Mouse (Mus musculus): ENCODE measurements around the gene Focad. TPM values are rescaled to one million over a fixed set of nuclear protein-coding genes. Genes with fewer than 3 reads are reported as not detected.

Focad gene
- total RNA-seq, 2 experiments from 2014 or later: 15.0 to 24.6 TPM

Small RNA genes within 50 kb of the gene (microRNA-seq; reads per million reads assigned to microRNA genes)
- 2.3 to 2.5 reads per million in 2 experiments for gene Mir491

Other genes starting within 250 kb of the Focad start
- gene Mllt3, start 61.3 kb upstream of the Focad start, total RNA-seq (2021): 10 to 100 TPM; 45.7 to 57.1 TPM

Measured in gastrocnemius, postnatal 10 days (tissue).